Mouse (Mus musculus): Measurements from ENCODE around the gene Wbp2nl. TPM values are rescaled to one million over a fixed set of nuclear protein-coding genes. Genes with fewer than 3 reads are reported as not detected.

The Wbp2nl gene
- polyA plus RNA-seq, 1 experiment: not detected

Other genes starting within 250 kb of the Wbp2nl start
- not detected in 2 replicates for gene 4930407I10Rik, start 239.8 kb upstream of the Wbp2nl start, polyA plus RNA-seq (2012; ENCODE audit: insufficient read depth, insufficient read length, low replicate concordance, missing spikeins)
- gene Mei1, start 229.0 kb upstream of the Wbp2nl start, polyA plus RNA-seq (2012; ENCODE audit: insufficient read depth, insufficient read length, low replicate concordance, missing spikeins): not detected in 2 replicates
- gene Ccdc134, start 171.0 kb upstream of the Wbp2nl start, polyA plus RNA-seq (2012; ENCODE audit: insufficient read depth, insufficient read length, low replicate concordance, missing spikeins): not detected in 2 replicates
- 282 TPM in 1 of 2 replicates, not detected in the other for gene Srebf2, start 151.8 kb upstream of the Wbp2nl start, polyA plus RNA-seq (2012; ENCODE audit: insufficient read depth, insufficient read length, low replicate concordance, missing spikeins)
- not detected in 2 replicates for gene Shisa8, start 86.1 kb upstream of the Wbp2nl start, polyA plus RNA-seq (2012; ENCODE audit: insufficient read depth, insufficient read length, low replicate concordance, missing spikeins)
- gene Tnfrsf13c, start 74.6 kb upstream of the Wbp2nl start, polyA plus RNA-seq (2012; ENCODE audit: insufficient read depth, insufficient read length, low replicate concordance, missing spikeins): not detected in 2 replicates
- not detected in 2 replicates for gene Cenpm, start 54.2 kb upstream of the Wbp2nl start, polyA plus RNA-seq (2012; ENCODE audit: insufficient read depth, insufficient read length, low replicate concordance, missing spikeins)
- not detected in 2 replicates for gene 1500009C09Rik, start 46.6 kb upstream of the Wbp2nl start, polyA plus RNA-seq (2012; ENCODE audit: insufficient read depth, insufficient read length, low replicate concordance, missing spikeins)
- gene Sept3, start 24.1 kb upstream of the Wbp2nl start, polyA plus RNA-seq (2012; ENCODE audit: insufficient read depth, insufficient read length, low replicate concordance, missing spikeins): 252 and 297 TPM in 2 replicates
- not detected in 2 replicates for gene Naga, start 40.0 kb downstream of the Wbp2nl start, polyA plus RNA-seq (2012; ENCODE audit: insufficient read depth, insufficient read length, low replicate concordance, missing spikeins)
- not detected in 2 replicates for gene Pheta2, start 40.0 kb downstream of the Wbp2nl start, polyA plus RNA-seq (2012; ENCODE audit: insufficient read depth, insufficient read length, low replicate concordance, missing spikeins)
- not detected in 2 replicates for gene Smdt1, start 40.0 kb downstream of the Wbp2nl start, polyA plus RNA-seq (2012; ENCODE audit: insufficient read depth, insufficient read length, low replicate concordance, missing spikeins)
- not detected in 2 replicates for gene Ndufa6, start 55.4 kb downstream of the Wbp2nl start, polyA plus RNA-seq (2012; ENCODE audit: insufficient read depth, insufficient read length, low replicate concordance, missing spikeins)
- not detected in 2 replicates for gene Cyp2d22, start 81.3 kb downstream of the Wbp2nl start, polyA plus RNA-seq (2012; ENCODE audit: insufficient read depth, insufficient read length, low replicate concordance, missing spikeins)
- gene Cyp2d11, start 95.1 kb downstream of the Wbp2nl start, polyA plus RNA-seq (2012; ENCODE audit: insufficient read depth, insufficient read length, low replicate concordance, missing spikeins): not detected in 2 replicates
- gene Cyp2d10, start 108.2 kb downstream of the Wbp2nl start, polyA plus RNA-seq (2012; ENCODE audit: insufficient read depth, insufficient read length, low replicate concordance, missing spikeins): not detected in 2 replicates
- not detected in 2 replicates for gene Cyp2d9, start 134.5 kb downstream of the Wbp2nl start, polyA plus RNA-seq (2012; ENCODE audit: insufficient read depth, insufficient read length, low replicate concordance, missing spikeins)

Data from olfactory bulb, adult 2 months (tissue).